Mouse (Mus musculus): ENCODE data around the gene Cmtm8.

The Cmtm8 gene

GRCm38 (mm10) chr9:114821548-114822289 is 22.2 kb downstream of the Cmtm8 start:
- DNase-seq (ENCODE audit: low read depth): no peak

- DNase-seq (ENCODE audit: low read depth): no peak
Measured at GRCm38 (mm10) chr9:114818918-114819317, 25.0 kb downstream of the Cmtm8 start.

- DNase-seq (ENCODE audit: low read depth): no peak
Measured at GRCm38 (mm10) chr9:114817012-114817411, 26.9 kb downstream of the Cmtm8 start.

- no peak for DNase-seq (ENCODE audit: low read depth)
Measured at GRCm38 (mm10) chr9:114816121-114816520, 27.8 kb downstream of the Cmtm8 start.

- peak; percentile 63 for DNase-seq (ENCODE audit: low read depth)
Measured at GRCm38 (mm10) chr9:114815315-114815714, 28.6 kb downstream of the Cmtm8 start.

- peak; percentile 77 for DNase-seq (ENCODE audit: low read depth)
Measured at GRCm38 (mm10) chr9:114812001-114812400, 32.0 kb downstream of the Cmtm8 start.

- no peak for DNase-seq (ENCODE audit: low read depth)
Measured at GRCm38 (mm10) chr9:114810837-114811236, 33.1 kb downstream of the Cmtm8 start.

GRCm38 (mm10) chr9:114808671-114809070 is 35.3 kb downstream of the Cmtm8 start:
- DNase-seq (ENCODE audit: low read depth): no peak

- no peak for DNase-seq (ENCODE audit: low read depth)
Measured at GRCm38 (mm10) chr9:114807261-114807660, 36.7 kb downstream of the Cmtm8 start.

GRCm38 (mm10) chr9:114805151-114805671 is 38.7 kb downstream of the Cmtm8 start:
- DNase-seq (ENCODE audit: low read depth): peak; percentile 45

- no peak for DNase-seq (ENCODE audit: low read depth)
Measured at GRCm38 (mm10) chr9:114802191-114802590, 41.8 kb downstream of the Cmtm8 start.

- no peak for DNase-seq (ENCODE audit: low read depth)
Measured at GRCm38 (mm10) chr9:114801301-114801700, 42.7 kb downstream of the Cmtm8 start.

- no peak for DNase-seq (ENCODE audit: low read depth)
Measured at GRCm38 (mm10) chr9:114799498-114800107, 44.4 kb downstream of the Cmtm8 start.

GRCm38 (mm10) chr9:114798845-114799244 is 45.1 kb downstream of the Cmtm8 start:
- no peak for DNase-seq (ENCODE audit: low read depth)

GRCm38 (mm10) chr9:114797329-114798004 is 46.5 kb downstream of the Cmtm8 start:
- DNase-seq (ENCODE audit: low read depth): peak; percentile 89

- DNase-seq (ENCODE audit: low read depth): no peak
Measured at GRCm38 (mm10) chr9:114796473-114797050, 47.4 kb downstream of the Cmtm8 start.

- DNase-seq (ENCODE audit: low read depth): no peak
Measured at GRCm38 (mm10) chr9:114794491-114794890, 49.5 kb downstream of the Cmtm8 start.

GRCm38 (mm10) chr9:114793764-114794295 is 50.1 kb downstream of the Cmtm8 start:
- no peak for DNase-seq (ENCODE audit: low read depth)

GRCm38 (mm10) chr9:114789989-114790388 is 54.0 kb downstream of the Cmtm8 start:
- no peak for DNase-seq (ENCODE audit: low read depth)

- no peak for DNase-seq (ENCODE audit: low read depth)
Measured at GRCm38 (mm10) chr9:114789557-114789956, 54.4 kb downstream of the Cmtm8 start.

- DNase-seq (ENCODE audit: low read depth): no peak
Measured at GRCm38 (mm10) chr9:114788697-114789096, 55.3 kb downstream of the Cmtm8 start.

GRCm38 (mm10) chr9:114787716-114788115 is 56.2 kb downstream of the Cmtm8 start:
- DNase-seq (ENCODE audit: low read depth): no peak

All from NIH3T3 (cell line).